Mouse (Mus musculus): ENCODE data around the gene Zfp91. TPM values are rescaled to one million over a fixed set of nuclear protein-coding genes. Genes with fewer than 3 reads are reported as not detected.

The Zfp91 gene
- 19.6 and 23.0 TPM in 2 replicates for polyA plus RNA-seq (2012; rRNA removed; ENCODE audit: low replicate concordance)

DNA sequence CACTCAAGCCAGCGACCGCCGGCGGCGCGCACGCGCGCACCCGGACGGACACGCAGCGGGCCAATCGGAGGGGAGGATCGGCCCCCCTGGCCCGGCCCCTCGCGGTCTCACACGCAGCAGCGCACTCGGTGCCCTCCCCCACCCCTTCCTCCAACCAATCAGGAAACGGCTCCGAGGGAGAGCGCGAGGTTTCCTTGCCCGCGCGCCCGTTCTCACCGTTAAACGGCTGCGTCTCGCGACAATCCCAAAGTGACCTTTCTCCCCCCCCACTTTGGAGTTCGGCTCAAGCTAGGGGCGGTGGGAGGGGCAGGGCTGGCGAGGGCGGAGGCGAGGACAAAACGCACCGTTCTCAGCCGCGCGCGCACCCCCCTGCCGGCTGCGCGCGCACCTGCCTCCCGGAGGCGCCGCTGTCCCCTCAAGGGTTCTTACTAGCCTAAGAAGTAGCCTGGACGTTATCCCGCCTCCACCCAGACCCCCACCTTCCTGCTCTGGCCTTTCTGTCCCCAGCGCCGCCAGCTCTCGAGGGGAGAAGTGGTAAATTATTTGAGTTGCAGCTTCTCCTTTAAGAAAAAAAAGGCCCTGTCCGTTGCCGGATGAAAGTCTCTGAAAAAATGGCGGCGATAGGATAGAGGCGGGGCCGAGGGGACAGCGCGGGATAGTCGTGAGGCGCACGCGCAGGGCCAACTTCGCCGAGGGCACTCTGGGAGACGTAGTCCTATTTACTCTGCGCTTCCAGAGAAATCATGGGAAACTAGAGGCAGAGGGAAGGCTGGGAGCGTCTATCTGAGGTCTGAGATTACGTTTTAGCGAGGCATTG is at the start of gene Zfp91, which contains the start of gene Lpxn:
Zfp91 (minus strand) TSS at position 616 of the 817 bp plus-strand sequence.
Lpxn (plus strand) TSS at position 683 of the 817 bp plus-strand sequence.

GRCm38 (mm10) chr19:12765308-12765707 is 30.6 kb downstream of the Zfp91 start, which contains the start of gene Cntf:
Gene Cntf, minus strand, starts transcription at chr19:12765632.

Other genes with a start within 250 kb of the Zfp91 start
- 0.06 TPM in 1 of 2 replicates, not detected in the other for gene Gm4952, start 196.2 kb downstream of the Zfp91 start, polyA plus RNA-seq (2012; rRNA removed; ENCODE audit: low replicate concordance)
- not detected in 2 replicates for gene Glyat, start 162.8 kb downstream of the Zfp91 start, polyA plus RNA-seq (2012; rRNA removed; ENCODE audit: low replicate concordance)
- not detected in 2 replicates for gene Olfr1442, start 125.7 kb downstream of the Zfp91 start, polyA plus RNA-seq (2012; rRNA removed; ENCODE audit: low replicate concordance)
- gene Olfr1443, start 118.0 kb downstream of the Zfp91 start, polyA plus RNA-seq (2012; rRNA removed; ENCODE audit: low replicate concordance) = not detected in 2 replicates
- not detected in 2 replicates for gene Keg1, start 100.3 kb downstream of the Zfp91 start, polyA plus RNA-seq (2012; rRNA removed; ENCODE audit: low replicate concordance)
- gene Cntf, start 30.5 kb downstream of the Zfp91 start, polyA plus RNA-seq (2012; rRNA removed; ENCODE audit: low replicate concordance) = 0.66 and 0.76 TPM in 2 replicates
- gene Lpxn, start 67 bp upstream of the Zfp91 start, polyA plus RNA-seq (2012; rRNA removed; ENCODE audit: low replicate concordance) = 7.1 and 8.0 TPM in 2 replicates
- gene Gm5244, start 50.6 kb upstream of the Zfp91 start, polyA plus RNA-seq (2012; rRNA removed; ENCODE audit: low replicate concordance) = not detected in 2 replicates
- gene Olfr1444, start 61.2 kb upstream of the Zfp91 start, polyA plus RNA-seq (2012; rRNA removed; ENCODE audit: low replicate concordance) = not detected in 2 replicates
- not detected in 2 replicates for gene Olfr1445, start 87.7 kb upstream of the Zfp91 start, polyA plus RNA-seq (2012; rRNA removed; ENCODE audit: low replicate concordance)
- not detected in 2 replicates for gene Olfr1446, start 97.4 kb upstream of the Zfp91 start, polyA plus RNA-seq (2012; rRNA removed; ENCODE audit: low replicate concordance)
- not detected in 2 replicates for gene Olfr1447, start 107.6 kb upstream of the Zfp91 start, polyA plus RNA-seq (2012; rRNA removed; ENCODE audit: low replicate concordance)
- gene Olfr1448, start 128.3 kb upstream of the Zfp91 start, polyA plus RNA-seq (2012; rRNA removed; ENCODE audit: low replicate concordance) = not detected in 2 replicates
- gene Olfr1449, start 134.7 kb upstream of the Zfp91 start, polyA plus RNA-seq (2012; rRNA removed; ENCODE audit: low replicate concordance) = not detected in 2 replicates
- not detected in 2 replicates for gene Olfr1450, start 154.1 kb upstream of the Zfp91 start, polyA plus RNA-seq (2012; rRNA removed; ENCODE audit: low replicate concordance)
- gene Olfr1451, start 198.9 kb upstream of the Zfp91 start, polyA plus RNA-seq (2012; rRNA removed; ENCODE audit: low replicate concordance) = not detected in 2 replicates
- not detected in 2 replicates for gene Olfr1453, start 232.2 kb upstream of the Zfp91 start, polyA plus RNA-seq (2012; rRNA removed; ENCODE audit: low replicate concordance)